Mouse (Mus musculus) stomach, embryonic 16.5 days (tissue): ENCODE measurements around the gene Zfp871. TPM values are rescaled to one million over a fixed set of nuclear protein-coding genes. Genes with fewer than 3 reads are reported as not detected.
"Not testable (repeated sequence)": the region's sequence is repeated elsewhere in the genome, so short reads cannot be mapped to it uniquely, and the experiment has no call there.

ENCODE experiments used
- ATAC-seq: fragments of 200-750 bp; cut with Nextera tagmentation; 2 replicates; pipeline ENCODE4 v1.8.0; 2017; ENCODE audit warnings: moderate number of reproducible peaks, moderate TSS enrichment; ENCODE audit not compliant: insufficient read depth, low FRiP score
- H3K27ac ChIP-seq: fragments of 300-500 bp; sonication (generic); 2 replicates; pipeline ENCODE4 v1.5.1; 2014; ENCODE audit warnings: low read length
- H3K27me3 ChIP-seq: fragments of 300-500 bp; sonication (generic); 2 replicates; pipeline ENCODE4 v1.6.1; 2014; ENCODE audit warnings: low read length, control low read depth, mixed read lengths; ENCODE audit not compliant: control insufficient read depth, insufficient read depth
- H3K36me3 ChIP-seq: fragments of 300-500 bp; sonication (generic); 2 replicates; pipeline ENCODE4 v1.6.1; 2014; ENCODE audit warnings: low read length; ENCODE audit not compliant: control insufficient read depth, insufficient read depth
- H3K4me1 ChIP-seq: fragments of 300-500 bp; sonication (generic); 2 replicates; pipeline ENCODE4 v1.6.1; 2014; ENCODE audit warnings: low read length, control low read depth, mixed read lengths; ENCODE audit not compliant: control insufficient read depth, insufficient read depth
- H3K4me2 ChIP-seq: fragments of 300-500 bp; sonication (generic); 2 replicates; pipeline ENCODE4 v1.6.1; 2014; ENCODE audit warnings: low read depth, low read length, mixed read lengths
- H3K4me3 ChIP-seq: fragments of 300-500 bp; sonication (generic); replicated peaks from 2 replicates; pipeline ENCODE4 v1.5.1; 2014; ENCODE audit warnings: mild to moderate bottlenecking, low read length
- H3K9ac ChIP-seq: fragments of 300-500 bp; sonication (generic); 2 replicates; pipeline ENCODE4 v1.6.1; 2014; ENCODE audit warnings: low read length
- H3K9me3 ChIP-seq: fragments of 300-500 bp; sonication (generic); replicated peaks from 2 replicates; pipeline ENCODE4 v1.6.1; 2016; ENCODE audit warnings: low read length, control low read depth; ENCODE audit not compliant: control insufficient read depth
- WGBS: fragments of 180-500 bp; shearing (Covaris S2); extraction: QIAGEN DNeasy Blood & Tissue Kit; methylation state at CpG from one replicate; pipeline ENCODE4 v1.1.7; 2014; 5-methylcytosine and 5-hydroxymethylcytosine counted together
- polyA plus RNA-seq: library from polyadenylated mRNA; unstranded; fragments of >200 nt; fragmentation: Nextera tagmentation; extraction: Ambion mirVana; gene quantifications from 2 replicates; pipeline ENCODE4 v1.2.1, GENCODE M21; 2015

Zfp871 gene
- polyA plus RNA-seq, 1 experiment from 2014 or later, result 23.6 TPM

GRCm38 (mm10) chr17:32753634-32754033 lies 34.5 kb downstream of the Zfp871 start:
- no peaks in the 10 kb centered on the region for H3K27me3 ChIP-seq
- no peak overlapping the region for H3K4me3 ChIP-seq
- WGBS, result 17% methylated on average over 12 of the region's 12 CpGs
- no peaks in the 10 kb centered on the region for H3K4me1 ChIP-seq
- no peaks in the 10 kb centered on the region for H3K9me3 ChIP-seq
- H3K9ac ChIP-seq, result no peak overlapping the region
- no peak overlapping the region for H3K27ac ChIP-seq
- no peak overlapping the region for H3K4me2 ChIP-seq
- no peaks in the 10 kb centered on the region for H3K36me3 ChIP-seq
- no peak for ATAC-seq

- H3K4me3 ChIP-seq, result no peak overlapping the region
- H3K27me3 ChIP-seq, result no peaks in the 10 kb centered on the region
- H3K9me3 ChIP-seq, result no peaks in the 10 kb centered on the region
- no peak for ATAC-seq
- H3K9ac ChIP-seq, result no peak overlapping the region
- no peaks in the 10 kb centered on the region for H3K4me1 ChIP-seq
- WGBS, result 73% methylated on average over 6 of the region's 6 CpGs
- no peaks in the 10 kb centered on the region for H3K36me3 ChIP-seq
- no peak overlapping the region for H3K27ac ChIP-seq
- no peak overlapping the region for H3K4me2 ChIP-seq
Measured at GRCm38 (mm10) chr17:32752813-32753360, 35.2 kb downstream of the Zfp871 start.

DNA sequence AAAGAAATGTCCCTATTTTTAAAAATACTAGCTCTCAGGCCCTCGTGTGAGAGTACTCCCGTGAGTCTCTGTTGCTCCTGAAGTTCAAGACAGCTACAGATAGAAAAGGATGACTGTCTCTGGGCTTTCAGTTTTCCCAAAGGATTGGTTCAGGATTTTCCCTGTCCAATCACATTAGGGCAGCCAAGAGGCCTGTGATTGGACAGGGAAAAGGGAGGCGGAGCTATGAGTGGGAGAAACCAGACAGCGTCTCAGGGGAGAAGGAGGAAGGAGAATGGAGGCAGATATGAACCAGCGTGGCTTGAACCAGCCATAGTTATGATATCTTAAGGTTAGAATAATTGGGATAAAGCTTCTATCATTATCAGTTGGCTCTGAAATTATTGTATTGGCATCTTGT lies 37.5 kb downstream of the Zfp871 start:
- Histone ChIP-seq H3K36me3 (no peaks in the 10 kb centered on the region), H3K9ac (no peak overlapping the region), H3K4me3 (no peak overlapping the region), H3K4me2 (no peak overlapping the region), H3K4me1 (no peaks in the 10 kb centered on the region), H3K27me3 (no peaks in the 10 kb centered on the region), H3K9me3 (no peaks in the 10 kb centered on the region), H3K27ac (no peak overlapping the region)
- no peak for ATAC-seq
- WGBS, result 39% methylated on average over 5 of the region's 5 CpGs

DNA sequence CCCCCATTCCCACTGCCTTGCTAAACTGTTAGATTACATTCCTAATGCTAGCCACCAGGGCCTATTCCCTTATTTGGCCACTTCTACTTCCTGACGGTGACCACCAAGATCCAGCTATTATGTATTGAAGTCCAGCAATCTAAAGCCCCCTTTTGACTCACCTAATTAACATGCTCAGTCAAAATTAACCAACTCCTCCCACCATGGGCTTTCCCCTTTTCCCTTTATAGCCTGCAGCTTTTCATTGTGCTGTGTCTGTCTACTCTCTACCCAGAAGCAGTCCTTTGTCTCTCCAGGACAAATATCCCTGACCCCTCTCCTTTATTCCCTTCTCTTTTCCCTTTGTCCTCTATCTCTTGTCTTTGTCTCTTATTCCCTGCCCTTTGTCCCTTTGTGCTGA lies 47.0 kb downstream of the Zfp871 start:
- Histone ChIP-seq H3K36me3 (no peaks in the 10 kb centered on the region), H3K9ac (no peak overlapping the region), H3K27ac (no peak overlapping the region), H3K27me3 (no peaks in the 10 kb centered on the region), H3K4me2 (no peak overlapping the region), H3K4me1 (no peaks in the 10 kb centered on the region), H3K9me3 (no peaks in the 10 kb centered on the region), H3K4me3 (no peak overlapping the region)
- no peak for ATAC-seq
- WGBS, result 55% methylated on average over 1 of the region's 1 CpGs

DNA sequence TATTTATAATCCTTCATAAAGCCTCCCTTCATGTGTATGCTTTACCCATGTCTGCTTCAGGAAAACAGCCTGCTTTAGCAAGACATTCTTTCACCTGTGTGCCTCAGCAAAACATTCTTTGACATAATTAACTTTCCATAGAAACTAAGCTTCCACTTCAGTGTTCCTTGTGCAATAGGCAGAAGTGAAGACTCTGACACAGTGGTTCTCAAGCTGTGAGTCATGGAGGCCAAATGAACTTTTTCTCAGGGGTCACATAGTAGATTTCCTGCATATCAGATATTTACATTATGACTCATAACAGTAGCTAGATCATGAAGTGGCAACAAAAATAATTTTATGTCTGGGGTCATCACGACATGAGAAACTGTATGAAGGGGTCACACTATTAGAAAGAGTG lies 49.7 kb downstream of the Zfp871 start:
- no peak overlapping the region for H3K9ac ChIP-seq
- no peaks in the 10 kb centered on the region for H3K36me3 ChIP-seq
- H3K4me2 ChIP-seq, result no peak overlapping the region
- ATAC-seq, result no peak
- no peaks in the 10 kb centered on the region for H3K4me1 ChIP-seq
- no peak overlapping the region for H3K27ac ChIP-seq
- no peak overlapping the region for H3K4me3 ChIP-seq
- 72% methylated on average over 1 of the region's 1 CpGs for WGBS
- H3K27me3 ChIP-seq, result no peaks in the 10 kb centered on the region
- H3K9me3 ChIP-seq, result no peaks in the 10 kb centered on the region

DNA sequence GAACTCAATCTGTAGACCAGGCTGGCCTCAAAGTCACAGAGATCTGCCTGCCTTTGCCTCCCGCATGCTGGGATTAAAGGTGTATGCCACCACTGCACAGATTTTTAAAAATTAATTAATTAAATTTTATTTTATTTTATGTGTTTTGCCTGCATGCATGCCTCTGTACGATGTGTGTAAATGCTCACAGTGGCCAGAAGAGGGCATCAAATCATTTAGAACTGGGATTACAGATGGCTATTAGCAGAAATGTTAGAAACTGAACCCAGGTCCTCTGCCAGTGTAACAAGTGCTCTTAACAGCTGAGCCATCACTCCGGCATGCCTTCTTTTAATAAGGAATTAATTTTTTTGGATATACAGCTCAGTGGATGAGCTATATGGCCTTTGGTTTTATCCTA lies 59.1 kb downstream of the Zfp871 start:
- H3K4me1 ChIP-seq, result no peaks in the 10 kb centered on the region
- no peak overlapping the region for H3K4me3 ChIP-seq
- H3K36me3 ChIP-seq, result no peaks in the 10 kb centered on the region
- H3K4me2 ChIP-seq, result no peak overlapping the region
- no peaks in the 10 kb centered on the region for H3K27me3 ChIP-seq
- ATAC-seq, result no peak
- WGBS, result 76% methylated on average over 3 of the region's 3 CpGs
- H3K9me3 ChIP-seq, result no peaks in the 10 kb centered on the region
- H3K9ac ChIP-seq, result no peak overlapping the region
- no peak overlapping the region for H3K27ac ChIP-seq

GRCm38 (mm10) chr17:32726360-32726759 lies 61.7 kb downstream of the Zfp871 start:
- not testable (repeated sequence) for H3K4me2 ChIP-seq, H3K4me1 ChIP-seq, ATAC-seq, H3K36me3 ChIP-seq, H3K9me3 ChIP-seq, H3K9ac ChIP-seq, H3K27me3 ChIP-seq, H3K27ac ChIP-seq, H3K4me3 ChIP-seq

GRCm38 (mm10) chr17:32722771-32723170 lies 65.3 kb downstream of the Zfp871 start:
- Histone ChIP-seq H3K36me3 (no peaks in the 10 kb centered on the region), H3K4me2 (no peak overlapping the region), H3K27me3 (no peaks in the 10 kb centered on the region), H3K9ac (no peak overlapping the region), H3K27ac (no peak overlapping the region), H3K4me1 (no peaks in the 10 kb centered on the region), H3K9me3 (peaks cover 3% of the 10 kb centered on the region; the same call in 1 of the 2 replicates), H3K4me3 (no peak overlapping the region)
- ATAC-seq, result no peak
- 75% methylated on average over 7 of the region's 7 CpGs for WGBS

DNA sequence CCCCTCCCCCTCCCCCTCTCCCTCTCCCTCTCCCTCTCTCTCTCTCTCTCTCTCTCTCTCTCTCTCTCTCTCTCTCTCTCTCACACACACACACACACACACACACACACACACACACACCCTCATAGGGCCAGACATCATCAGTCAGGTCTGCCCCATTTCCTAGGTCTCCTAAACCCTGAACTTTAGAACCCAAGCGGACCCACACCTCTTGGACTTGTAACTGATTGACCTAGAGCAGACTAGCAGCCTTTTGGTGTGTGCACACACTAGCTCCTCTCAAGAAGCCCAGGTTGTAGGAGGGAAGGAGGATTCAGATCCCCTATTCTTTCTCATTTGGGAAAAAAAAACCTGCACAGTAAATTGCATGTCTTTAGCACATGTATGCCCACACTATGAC lies 65.9 kb downstream of the Zfp871 start:
- not testable (repeated sequence) for H3K9ac ChIP-seq, H3K4me1 ChIP-seq, H3K4me3 ChIP-seq, H3K27ac ChIP-seq, H3K4me2 ChIP-seq, H3K9me3 ChIP-seq, ATAC-seq, H3K27me3 ChIP-seq, H3K36me3 ChIP-seq
- WGBS, result 77% methylated on average over 1 of the region's 1 CpGs
